Mouse (Mus musculus) cortical plate, adult 2 months (tissue): ENCODE results near the gene Hrh3. TPM values are rescaled to one million over a fixed set of nuclear protein-coding genes. Genes with fewer than 3 reads are reported as not detected.

ENCODE experiments used
- H3K27ac ChIP-seq: fragments of 200-500 bp; 2 replicates; pipeline ENCODE4 v1.5.1; 2012; ENCODE audit warnings: low read length, control low read depth, inconsistent platforms; ENCODE audit not compliant: insufficient read depth
- H3K4me1 ChIP-seq: fragments of 200-500 bp; 2 replicates; pipeline ENCODE4 v1.6.1; 2011; ENCODE audit warnings: low read length; ENCODE audit not compliant: control insufficient read depth, insufficient read depth
- H3K4me3 ChIP-seq: fragments of 200-500 bp; 2 replicates; pipeline ENCODE4 v1.5.1; 2011; ENCODE audit warnings: mild to moderate bottlenecking, low read length, control low read depth; ENCODE audit not compliant: insufficient read depth
- CTCF ChIP-seq: fragments of 200-500 bp; IDR thresholded peaks from 2 replicates; pipeline ENCODE4 v1.5.1; 2011; ENCODE audit warnings: mild to moderate bottlenecking, control low read depth, low read length; ENCODE audit not compliant: insufficient read depth; ENCODE audit errors: extremely low read depth
- POLR2A ChIP-seq: fragments of 200-500 bp; IDR thresholded peaks from 2 replicates; pipeline ENCODE4 v1.6.1; 2011; ENCODE audit warnings: mild to moderate bottlenecking, low read length, control low read depth; ENCODE audit not compliant: insufficient read depth; ENCODE audit errors: extremely low read depth
- polyA plus RNA-seq: library from polyadenylated mRNA; depleted of rRNA; stranded (reverse); fragments of >200 nt; gene quantifications from 2 replicates; pipeline ENCODE4 v1.2.3, GENCODE M21; 2012

The Hrh3 gene
- polyA plus RNA-seq, 1 experiment, result 103 TPM

GRCm38 (mm10) chr2:180108285-180108684 is 4.0 kb upstream of the Hrh3 start:
- no peak overlapping the region for H3K4me3 ChIP-seq

GRCm38 (mm10) chr2:180107081-180107480 is 2.8 kb upstream of the Hrh3 start:
- Histone ChIP-seq H3K4me3 (no peak overlapping the region), H3K27ac (no peak overlapping the region), H3K4me1 (no peaks in the 10 kb centered on the region; the same call in 1 of the 2 replicates)
- 0 out of 2 replicates have a peak, but pooled peaks have one; percentile 14 for TF ChIP-seq CTCF
- TF ChIP-seq POLR2A, result no peak

More at GRCm38 (mm10) chr2:180108285-180108684, 4.0 kb upstream of the Hrh3 start:
- H3K4me1 ChIP-seq, result no peaks in the 10 kb centered on the region; the same call in 1 of the 2 replicates
- TF ChIP-seq CTCF (no peak), POLR2A (no peak)
- H3K27ac ChIP-seq, result no peak overlapping the region

DNA sequence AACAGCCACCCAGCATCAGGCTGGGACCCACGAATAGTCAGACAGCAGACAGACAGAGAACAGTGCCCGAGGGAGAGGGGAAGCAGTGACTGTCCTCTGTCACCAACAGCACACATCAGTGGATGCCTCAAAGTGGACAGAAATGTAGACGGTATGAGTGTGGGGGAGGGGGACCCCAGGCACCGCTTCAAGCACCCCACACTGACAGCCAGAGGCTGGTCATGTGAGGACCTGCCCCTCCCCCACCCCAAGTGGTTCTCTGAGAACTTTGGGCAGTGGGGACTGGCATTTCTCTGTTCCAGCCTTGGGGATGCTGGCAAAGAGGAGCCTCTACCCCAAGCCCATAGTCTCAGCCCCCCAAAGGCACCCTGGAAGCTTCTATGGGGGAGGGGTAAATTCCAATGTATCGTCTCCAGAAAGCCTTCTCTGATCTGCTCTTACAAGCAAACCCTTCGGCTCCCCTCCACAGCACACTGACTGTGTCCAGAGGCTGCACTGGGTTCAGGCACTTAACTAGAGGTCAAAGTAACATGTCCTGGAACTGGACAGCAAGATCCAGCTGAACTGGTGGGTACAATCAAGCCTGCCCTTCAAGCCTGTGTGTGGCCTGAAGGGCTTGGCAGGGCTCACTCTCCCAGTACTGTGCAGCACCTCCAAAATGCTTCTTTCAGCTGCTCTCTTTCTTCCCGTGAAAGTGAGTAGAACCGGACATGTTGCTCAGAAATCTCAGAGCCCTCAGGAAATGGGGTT is 1.3 kb upstream of the Hrh3 start:
- Histone ChIP-seq H3K4me1 (no peaks in the 10 kb centered on the region; the same call in 1 of the 2 replicates), H3K4me3 (no peak overlapping the region; the same call in 1 of the 2 replicates), H3K27ac (no peak overlapping the region)
- TF ChIP-seq POLR2A (0 out of 2 replicates have a peak, but pooled peaks have one; percentile 7), CTCF (no peak)

DNA sequence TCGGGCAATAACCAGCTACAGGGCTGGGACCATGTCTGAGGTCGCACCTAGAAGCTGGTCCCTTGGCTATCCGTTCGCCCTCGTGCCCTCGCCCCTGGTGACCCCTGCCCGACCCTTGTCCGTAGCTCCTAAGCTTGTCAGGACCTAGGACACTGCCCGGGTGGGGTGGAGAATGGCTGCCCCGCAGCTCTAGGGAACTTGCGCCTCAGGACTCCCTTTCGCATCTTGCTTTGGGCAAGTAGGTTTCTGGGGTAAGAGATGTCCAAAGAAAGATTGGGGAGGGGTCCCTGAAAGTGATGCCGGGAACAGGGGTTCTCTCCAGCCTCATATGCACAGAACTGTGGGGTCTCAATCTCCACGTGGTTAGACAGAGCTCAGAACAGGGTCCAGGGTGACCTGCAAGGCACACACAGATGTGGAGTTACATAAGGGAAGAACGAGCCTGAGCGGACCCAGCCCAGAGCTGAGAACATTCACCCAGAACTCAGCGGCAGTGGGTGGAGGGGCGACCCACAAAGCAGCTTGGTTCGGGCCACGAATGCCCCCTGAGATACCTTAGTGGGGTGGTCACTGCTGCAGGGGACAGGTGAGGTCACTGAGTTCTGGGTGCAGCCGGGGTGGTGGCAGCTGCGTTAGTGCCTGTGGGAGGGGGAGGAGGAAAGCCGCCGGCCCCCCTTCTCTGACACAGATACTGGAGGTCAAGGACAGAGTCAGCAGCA is 530 bp upstream of the Hrh3 start:
- Histone ChIP-seq H3K4me1 (no peaks in the 10 kb centered on the region; the same call in 1 of the 2 replicates), H3K27ac (peak overlapping the region; percentile 79), H3K4me3 (peak overlapping the region; percentile 74)
- TF ChIP-seq CTCF, result no peak
- TF ChIP-seq POLR2A, result no peak

DNA sequence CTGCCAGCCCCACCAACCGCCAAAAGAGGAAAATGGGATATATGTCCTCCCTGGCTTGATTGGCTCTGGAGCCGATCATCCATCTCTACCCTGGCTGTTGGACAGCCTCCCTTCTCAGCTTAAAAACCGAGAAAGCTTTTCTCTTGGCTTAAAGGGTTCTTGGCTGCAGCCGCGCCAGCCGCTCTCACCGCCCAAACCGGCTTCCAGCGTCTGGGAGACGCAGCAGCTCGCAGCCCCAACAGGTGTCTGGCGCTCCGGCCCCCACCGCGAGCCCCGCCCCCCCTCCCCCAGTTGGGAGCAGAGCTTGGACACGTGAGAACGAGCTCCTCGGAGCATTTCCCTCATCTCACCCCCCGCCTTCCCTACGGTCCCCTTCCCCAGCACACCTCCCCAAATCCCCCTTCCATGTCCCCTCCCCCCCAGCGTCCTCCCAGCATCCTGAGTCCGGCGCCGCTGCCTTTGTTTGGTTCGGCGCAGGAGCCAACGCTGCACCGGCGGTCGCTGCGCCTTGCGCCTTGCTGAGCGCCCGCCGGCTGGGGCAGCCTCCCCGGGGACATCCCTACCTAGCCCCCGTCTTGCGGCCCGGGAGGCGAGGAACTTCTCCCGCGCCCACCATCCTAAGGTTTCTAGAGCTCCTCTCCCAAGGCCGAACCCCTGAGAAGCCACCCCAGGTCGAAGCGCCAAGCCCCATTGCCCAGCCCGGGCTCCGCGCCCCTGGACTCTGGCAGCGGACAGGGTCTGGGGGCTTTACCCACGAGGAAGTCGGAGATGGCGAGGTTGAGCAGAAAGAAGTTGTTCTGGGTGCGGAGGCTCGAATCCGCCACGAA is 924 bp downstream of the Hrh3 start:
- peak overlapping the region; percentile 44 for H3K27ac ChIP-seq
- no peak for TF ChIP-seq CTCF
- TF ChIP-seq POLR2A, result no peak
- peak overlapping the region; percentile 74 for H3K4me3 ChIP-seq
- H3K4me1 ChIP-seq, result 0 out of 2 replicates have a peak, but pooled peaks cover 2% of the 10 kb centered on the region

DNA sequence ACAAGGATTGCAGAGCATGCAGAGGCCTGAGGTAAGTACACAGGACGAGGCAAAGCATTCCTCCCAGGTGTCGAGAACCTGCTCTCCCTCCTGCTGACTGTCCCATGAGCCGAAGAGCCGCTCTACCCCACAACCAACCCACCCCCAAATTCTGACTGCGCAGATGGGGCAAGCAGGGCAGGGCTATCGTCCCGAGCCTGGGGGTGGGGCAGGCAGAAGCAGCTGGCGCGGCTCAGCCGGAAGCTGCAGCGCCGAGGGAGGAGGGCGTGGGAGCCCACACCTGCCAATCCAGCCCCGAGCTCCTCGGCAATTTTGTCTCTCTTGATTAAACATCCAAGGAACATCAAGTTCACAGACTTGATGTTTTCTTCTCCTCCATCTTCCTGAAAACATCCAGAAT is 4.8 kb downstream of the Hrh3 start:
- Histone ChIP-seq H3K4me1 (0 out of 2 replicates have a peak, but pooled peaks cover 2% of the 10 kb centered on the region), H3K27ac (no peak overlapping the region), H3K4me3 (no peak overlapping the region)
- no peak for TF ChIP-seq POLR2A
- TF ChIP-seq CTCF, result no peak

GRCm38 (mm10) chr2:180098167-180098566 is 6.1 kb downstream of the Hrh3 start:
- H3K4me1 ChIP-seq, result 0 out of 2 replicates have a peak, but pooled peaks cover 2% of the 10 kb centered on the region
- no peak overlapping the region for H3K27ac ChIP-seq
- H3K4me3 ChIP-seq, result no peak overlapping the region
- peak; percentile 42 for TF ChIP-seq CTCF
- TF ChIP-seq POLR2A, result no peak

DNA sequence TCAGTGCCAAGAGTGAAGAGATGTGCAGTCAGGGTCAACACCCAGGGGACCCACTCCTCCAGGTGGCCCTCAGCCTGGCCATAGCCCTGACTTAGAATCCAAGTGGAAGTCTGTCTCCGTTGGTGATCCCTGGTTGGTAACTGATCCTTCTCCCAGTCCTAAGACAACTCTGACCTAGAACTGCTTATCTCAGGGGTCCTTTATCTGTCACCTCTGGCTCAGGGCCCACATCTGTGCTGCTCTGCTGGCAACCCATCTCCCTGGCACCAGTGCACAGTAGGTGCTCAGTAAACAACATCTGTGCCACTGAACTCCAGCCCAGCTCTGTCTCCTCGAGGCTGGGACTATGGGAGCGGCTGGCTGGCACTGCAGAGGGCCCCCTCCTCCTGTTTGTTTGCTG is 6.7 kb downstream of the Hrh3 start:
- Histone ChIP-seq H3K4me1 (0 out of 2 replicates have a peak, but pooled peaks cover 2% of the 10 kb centered on the region), H3K27ac (no peak overlapping the region), H3K4me3 (no peak overlapping the region)
- TF ChIP-seq POLR2A, result no peak
- no peak for TF ChIP-seq CTCF

- Histone ChIP-seq H3K4me1 (0 out of 2 replicates have a peak, but pooled peaks cover 2% of the 10 kb centered on the region), H3K27ac (no peak overlapping the region), H3K4me3 (no peak overlapping the region)
- TF ChIP-seq CTCF (no peak), POLR2A (no peak)
Observed at GRCm38 (mm10) chr2:180095711-180096110, 8.6 kb downstream of the Hrh3 start.
